Mouse (Mus musculus) midbrain, embryonic 13.5 days (tissue): ENCODE measurements around the gene Cwc22. TPM values are rescaled to one million over a fixed set of nuclear protein-coding genes. Genes with fewer than 3 reads are reported as not detected.

ENCODE experiments used
- ATAC-seq: fragments of 200-750 bp; cut with Nextera tagmentation; 2 replicates; pipeline ENCODE4 v1.8.0; 2017; ENCODE audit warnings: mild to moderate bottlenecking, moderate TSS enrichment, moderate library complexity
- H3K27ac ChIP-seq: fragments of 300-500 bp; sonication (generic); 2 replicates; pipeline ENCODE4 v1.5.1; 2015; ENCODE audit warnings: inconsistent platforms, mild to moderate bottlenecking, moderate library complexity
- H3K27me3 ChIP-seq: fragments of 300-500 bp; sonication (generic); 2 replicates; pipeline ENCODE4 v1.6.1; 2015; ENCODE audit warnings: mild to moderate bottlenecking, inconsistent platforms
- H3K36me3 ChIP-seq: fragments of 300-500 bp; sonication (generic); 2 replicates; pipeline ENCODE4 v1.6.1; 2015; ENCODE audit warnings: mild to moderate bottlenecking, inconsistent platforms
- H3K4me1 ChIP-seq: fragments of 300-500 bp; sonication (generic); replicated peaks from 2 replicates; pipeline ENCODE4 v1.6.1; 2015; ENCODE audit warnings: inconsistent platforms
- H3K4me2 ChIP-seq: fragments of 300-500 bp; sonication (generic); replicated peaks from 2 replicates; pipeline ENCODE4 v1.6.1; 2015; ENCODE audit warnings: moderate library complexity, mild to moderate bottlenecking, inconsistent platforms
- H3K4me3 ChIP-seq: fragments of 300-500 bp; sonication (generic); replicated peaks from 2 replicates; pipeline ENCODE4 v1.5.1; 2015; ENCODE audit warnings: mild to moderate bottlenecking, inconsistent platforms
- H3K9ac ChIP-seq: fragments of 300-500 bp; sonication (generic); replicated peaks from 2 replicates; pipeline ENCODE4 v1.6.1; 2015; ENCODE audit warnings: mild to moderate bottlenecking, inconsistent platforms
- H3K9me3 ChIP-seq: fragments of 300-500 bp; sonication (generic); 2 replicates; pipeline ENCODE4 v1.6.1; 2016; ENCODE audit warnings: mild to moderate bottlenecking, inconsistent platforms
- WGBS: fragments of 180-500 bp; shearing (Covaris S2); methylation state at CpG from one replicate; pipeline ENCODE4 v1.1.7; 2015; 5-methylcytosine and 5-hydroxymethylcytosine counted together
- polyA plus RNA-seq: library from polyadenylated mRNA; unstranded; fragments of >200 nt; fragmentation: Nextera tagmentation; extraction: Ambion mirVana; gene quantifications from 2 replicates; pipeline ENCODE4 v1.2.1, GENCODE M21; 2015

Gene Cwc22
- polyA plus RNA-seq, 1 experiment from 2014 or later: 26.7 TPM

DNA sequence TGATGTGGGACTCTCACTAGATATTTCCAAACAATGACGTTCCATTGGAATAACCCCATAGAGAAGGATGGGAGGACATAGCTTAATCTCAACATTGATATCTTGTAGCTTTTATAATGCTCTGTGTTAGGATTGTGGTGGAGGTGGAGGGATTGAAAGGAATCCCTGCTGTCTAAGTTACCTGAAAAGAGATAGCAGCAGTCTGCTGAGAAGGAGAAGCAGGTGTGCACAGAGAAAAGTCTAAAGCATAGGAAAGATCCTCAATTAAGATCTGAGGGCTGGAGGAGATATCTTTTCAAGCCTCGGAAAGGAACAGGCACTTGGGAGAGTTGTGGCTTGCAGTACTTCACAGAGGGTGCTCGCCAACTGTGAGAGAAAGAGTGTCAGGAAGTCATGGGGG, 32.1 kb upstream of the Cwc22 start:
- Histone ChIP-seq H3K4me1 (no peaks in the 10 kb centered on the region), H3K4me2 (no peak overlapping the region), H3K27me3 (no peaks in the 10 kb centered on the region), H3K9ac (no peak overlapping the region), H3K4me3 (no peak overlapping the region), H3K27ac (no peak overlapping the region), H3K36me3 (no peaks in the 10 kb centered on the region), H3K9me3 (no peaks in the 10 kb centered on the region)
- 87% methylated on average over 3 of the region's 3 CpGs for WGBS
- ATAC-seq: no peak

DNA sequence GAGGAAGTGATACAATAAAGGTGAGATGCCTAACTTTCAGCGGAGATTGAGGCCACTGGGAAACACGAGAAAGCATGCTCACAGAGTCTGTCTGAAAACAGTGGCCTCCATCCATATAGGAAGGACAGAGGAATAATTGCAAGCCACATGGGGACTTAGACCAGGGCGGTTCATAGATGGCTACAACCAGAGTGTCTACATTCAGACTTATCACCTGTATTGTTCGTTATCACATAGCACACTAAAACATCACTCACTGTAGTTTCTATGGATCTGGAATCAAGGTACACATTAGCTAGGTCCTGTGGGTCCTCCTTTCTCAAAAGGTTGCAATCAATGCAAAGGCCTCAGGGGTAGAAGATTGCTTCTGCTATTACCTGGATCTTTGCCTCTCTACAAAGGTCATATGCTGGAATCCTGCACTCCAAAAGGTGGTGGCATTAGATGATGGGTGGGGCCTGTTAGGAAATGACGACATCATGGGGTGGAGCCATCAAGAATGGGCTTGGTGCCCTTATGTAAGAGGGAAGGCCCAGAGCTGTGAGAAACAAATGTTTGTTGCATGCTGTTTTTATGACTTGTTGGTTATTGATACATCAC, 30.2 kb upstream of the Cwc22 start:
- Histone ChIP-seq H3K36me3 (no peaks in the 10 kb centered on the region), H3K27me3 (no peaks in the 10 kb centered on the region), H3K4me2 (no peak overlapping the region), H3K4me3 (no peak overlapping the region), H3K9ac (no peak overlapping the region), H3K4me1 (no peaks in the 10 kb centered on the region), H3K9me3 (no peaks in the 10 kb centered on the region), H3K27ac (no peak overlapping the region)
- no peak for ATAC-seq
- WGBS: 92% methylated on average over 5 of the region's 5 CpGs

DNA sequence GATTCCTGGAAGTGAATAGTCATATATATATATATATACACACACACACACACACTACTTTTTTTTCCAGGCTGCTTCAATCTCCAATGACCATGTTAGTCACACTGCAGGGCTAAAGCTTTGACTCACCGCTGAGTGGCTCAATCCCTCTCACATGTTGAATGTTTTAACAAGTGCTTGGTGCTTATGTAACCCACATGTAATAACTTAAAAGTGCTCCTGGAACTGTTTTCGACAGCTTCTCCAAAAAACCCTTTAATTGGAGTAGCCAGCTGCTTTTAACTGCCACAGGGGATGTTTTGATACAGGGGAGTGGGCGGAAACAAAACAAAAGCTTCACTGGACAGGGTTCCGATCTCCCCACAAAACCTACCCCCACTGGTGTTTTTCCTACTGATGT, 29.4 kb upstream of the Cwc22 start:
- Histone ChIP-seq H3K27ac (no peak overlapping the region), H3K4me1 (no peaks in the 10 kb centered on the region), H3K4me3 (no peak overlapping the region), H3K27me3 (no peaks in the 10 kb centered on the region), H3K36me3 (no peaks in the 10 kb centered on the region), H3K4me2 (no peak overlapping the region), H3K9ac (no peak overlapping the region), H3K9me3 (no peaks in the 10 kb centered on the region)
- WGBS: 76% methylated on average over 4 of the region's 4 CpGs
- no peak for ATAC-seq

DNA sequence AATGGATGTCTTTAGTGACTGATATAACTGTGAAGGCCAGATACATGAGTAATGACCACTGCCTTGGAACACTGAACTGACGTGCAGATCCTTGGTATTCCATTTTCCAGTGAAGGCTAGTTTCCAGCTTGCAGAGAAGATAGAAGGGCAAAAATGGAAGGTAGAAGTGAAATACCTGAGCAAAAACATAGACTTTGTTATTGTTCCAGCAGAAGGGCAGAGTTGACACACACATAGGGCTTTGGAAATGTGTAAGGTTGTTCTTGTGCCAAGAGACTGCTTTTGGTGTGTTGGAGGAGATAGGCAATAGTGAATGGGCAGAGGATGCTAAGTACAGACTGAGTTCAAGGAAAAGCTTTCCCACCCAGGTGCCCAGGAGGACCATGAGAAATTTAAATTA, 28.8 kb upstream of the Cwc22 start:
- Histone ChIP-seq H3K4me3 (no peak overlapping the region), H3K9me3 (no peaks in the 10 kb centered on the region), H3K36me3 (no peaks in the 10 kb centered on the region), H3K9ac (no peak overlapping the region), H3K27me3 (no peaks in the 10 kb centered on the region), H3K27ac (no peak overlapping the region), H3K4me1 (no peaks in the 10 kb centered on the region), H3K4me2 (no peak overlapping the region)
- 86% methylated on average over 1 of the region's 1 CpGs for WGBS
- no peak for ATAC-seq

DNA sequence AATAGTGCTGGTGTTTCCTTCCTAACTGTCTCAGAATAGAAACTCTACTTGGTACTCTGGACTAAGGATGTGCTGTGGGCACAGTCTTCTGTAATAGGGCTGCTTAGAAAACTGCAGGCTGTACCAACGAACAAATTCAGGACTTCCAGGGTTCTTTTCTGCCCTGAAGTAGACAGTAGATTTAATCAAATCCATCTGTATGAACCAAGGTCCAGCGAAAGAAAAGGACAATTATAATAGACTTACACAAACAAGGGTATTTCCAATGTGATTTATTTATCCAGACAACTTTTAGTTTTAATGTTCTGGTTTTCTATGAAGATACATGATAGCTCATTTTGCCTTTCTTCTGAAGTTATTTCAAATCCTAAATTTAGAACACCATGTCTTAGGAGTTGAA, 28.2 kb upstream of the Cwc22 start:
- Histone ChIP-seq H3K9me3 (no peaks in the 10 kb centered on the region), H3K36me3 (no peaks in the 10 kb centered on the region), H3K27ac (no peak overlapping the region), H3K27me3 (no peaks in the 10 kb centered on the region), H3K4me3 (no peak overlapping the region), H3K4me1 (no peaks in the 10 kb centered on the region), H3K4me2 (no peak overlapping the region), H3K9ac (no peak overlapping the region)
- ATAC-seq: no peak
- 68% methylated on average over 2 of the region's 2 CpGs for WGBS

DNA sequence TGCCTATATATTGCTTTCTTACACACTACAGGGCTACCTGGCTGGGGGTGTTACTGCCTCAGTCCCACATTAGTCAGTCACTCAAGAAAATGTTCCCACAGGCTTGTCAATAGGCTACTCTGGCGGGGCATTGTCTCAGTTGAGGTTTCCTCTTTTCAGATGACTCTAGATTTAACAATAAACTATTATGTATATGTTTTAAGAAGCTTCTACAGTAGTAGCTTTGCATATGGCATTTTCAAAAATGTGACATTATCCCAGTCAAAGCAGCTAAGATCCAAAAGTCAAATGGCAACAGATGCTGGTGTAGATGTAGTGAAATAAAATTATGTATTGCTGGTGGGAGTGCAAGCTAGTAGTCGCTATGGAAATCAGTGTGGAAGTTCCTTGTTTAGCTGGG, 27.1 kb upstream of the Cwc22 start:
- Histone ChIP-seq H3K4me2 (no peak overlapping the region), H3K27me3 (no peaks in the 10 kb centered on the region), H3K9me3 (no peaks in the 10 kb centered on the region), H3K36me3 (no peaks in the 10 kb centered on the region), H3K27ac (no peak overlapping the region), H3K4me1 (no peaks in the 10 kb centered on the region), H3K9ac (no peak overlapping the region), H3K4me3 (no peak overlapping the region)
- ATAC-seq: no peak
- WGBS: 80% methylated on average over 2 of the region's 2 CpGs

DNA sequence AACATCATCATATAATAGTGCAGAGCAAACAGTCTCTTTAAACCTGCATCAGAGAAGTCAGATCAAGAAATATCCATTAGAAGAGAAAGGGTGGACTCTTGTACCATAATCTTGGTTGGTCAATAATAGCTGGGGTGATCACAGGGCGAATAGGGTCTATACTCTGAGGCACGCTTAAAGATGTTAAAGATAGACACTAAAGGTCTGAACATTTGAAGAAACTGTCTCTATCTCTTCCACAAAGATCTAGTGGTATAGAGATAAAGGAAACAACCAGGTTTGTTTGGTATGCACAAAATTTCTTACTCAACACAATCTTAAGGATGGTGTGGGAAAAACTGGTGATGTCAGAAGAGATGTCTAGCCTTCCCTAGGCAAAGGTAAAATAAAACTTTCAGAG, 26.4 kb upstream of the Cwc22 start:
- Histone ChIP-seq H3K27ac (no peak overlapping the region), H3K4me2 (no peak overlapping the region), H3K9ac (no peak overlapping the region), H3K4me3 (no peak overlapping the region), H3K4me1 (no peaks in the 10 kb centered on the region), H3K9me3 (no peaks in the 10 kb centered on the region), H3K36me3 (no peaks in the 10 kb centered on the region), H3K27me3 (no peaks in the 10 kb centered on the region)
- WGBS: 93% methylated on average over 2 of the region's 2 CpGs
- ATAC-seq: no peak

DNA sequence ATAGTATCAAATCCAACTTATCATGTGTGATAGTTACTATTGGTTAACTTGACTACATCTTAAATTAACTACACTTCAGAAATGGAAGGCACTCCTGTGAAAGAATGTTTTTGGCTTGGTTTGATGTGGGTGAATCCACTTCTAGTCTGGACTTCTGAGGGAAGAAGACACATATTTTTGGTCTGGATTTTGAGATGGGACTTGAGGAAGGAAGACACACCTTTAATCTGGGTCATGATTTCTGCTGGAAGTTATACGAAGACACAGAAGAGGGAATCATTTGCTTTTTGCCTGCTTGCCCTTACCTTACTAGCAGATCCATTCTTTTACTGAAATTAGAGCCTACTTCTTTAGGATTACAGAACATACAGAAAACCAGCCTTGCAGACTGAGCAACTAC, 25.7 kb upstream of the Cwc22 start:
- no peak overlapping the region for H3K4me2 ChIP-seq
- 86% methylated on average over 1 of the region's 1 CpGs for WGBS
- H3K27me3 ChIP-seq: no peaks in the 10 kb centered on the region
- no peaks in the 10 kb centered on the region for H3K36me3 ChIP-seq
- no peak for ATAC-seq
- no peak overlapping the region for H3K9ac ChIP-seq
- no peak overlapping the region for H3K4me3 ChIP-seq
- H3K4me1 ChIP-seq: no peaks in the 10 kb centered on the region
- H3K9me3 ChIP-seq: no peaks in the 10 kb centered on the region
- no peak overlapping the region for H3K27ac ChIP-seq

DNA sequence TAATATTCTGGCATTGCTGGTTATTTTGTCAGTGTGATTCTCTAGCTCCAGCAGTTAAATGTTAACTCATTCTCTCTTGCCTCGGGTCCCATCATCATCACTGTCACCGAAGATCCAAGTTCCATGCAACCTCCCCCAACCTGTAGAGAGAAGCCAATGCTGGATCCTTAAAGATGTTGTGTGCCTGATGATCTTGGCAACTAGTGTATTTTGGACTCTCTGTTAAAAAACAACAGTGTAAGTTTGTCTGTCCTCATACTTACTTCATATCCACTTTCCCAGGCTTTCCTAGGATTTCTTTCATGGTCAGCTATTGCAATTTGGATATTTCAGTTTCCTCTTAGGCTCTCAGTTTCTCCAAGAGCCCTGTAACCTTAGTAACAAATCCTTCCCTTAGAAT, 25.2 kb upstream of the Cwc22 start:
- H3K4me2 ChIP-seq: no peak overlapping the region
- WGBS: 85% methylated on average over 2 of the region's 2 CpGs
- no peak overlapping the region for H3K9ac ChIP-seq
- H3K27ac ChIP-seq: no peak overlapping the region
- H3K36me3 ChIP-seq: no peaks in the 10 kb centered on the region
- H3K9me3 ChIP-seq: no peaks in the 10 kb centered on the region
- H3K27me3 ChIP-seq: no peaks in the 10 kb centered on the region
- ATAC-seq: no peak
- H3K4me3 ChIP-seq: no peak overlapping the region
- no peaks in the 10 kb centered on the region for H3K4me1 ChIP-seq

DNA sequence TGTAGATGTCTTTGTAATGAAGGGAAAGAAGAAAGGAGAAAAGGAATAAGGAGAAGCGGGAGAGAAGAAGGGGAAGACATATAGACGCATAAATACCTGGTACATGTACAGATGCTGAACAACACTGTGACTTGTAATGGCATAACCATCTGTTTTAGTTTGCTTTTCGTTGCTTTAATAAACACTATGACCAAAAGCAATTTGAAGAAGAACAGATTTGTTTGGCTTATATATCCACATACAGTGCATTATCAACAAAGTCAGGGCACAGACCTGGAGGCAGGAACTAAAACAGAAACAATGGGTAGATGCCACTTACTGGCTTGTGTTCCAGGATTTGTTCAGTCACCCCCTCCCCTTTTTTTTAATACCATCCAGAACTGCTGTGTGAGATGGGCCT, 24.4 kb upstream of the Cwc22 start:
- Histone ChIP-seq H3K4me1 (no peaks in the 10 kb centered on the region), H3K9ac (no peak overlapping the region), H3K4me3 (no peak overlapping the region), H3K4me2 (no peak overlapping the region), H3K27ac (no peak overlapping the region), H3K36me3 (no peaks in the 10 kb centered on the region), H3K9me3 (no peaks in the 10 kb centered on the region), H3K27me3 (no peaks in the 10 kb centered on the region)
- WGBS: 76% methylated on average over 3 of the region's 3 CpGs
- ATAC-seq: no peak

DNA sequence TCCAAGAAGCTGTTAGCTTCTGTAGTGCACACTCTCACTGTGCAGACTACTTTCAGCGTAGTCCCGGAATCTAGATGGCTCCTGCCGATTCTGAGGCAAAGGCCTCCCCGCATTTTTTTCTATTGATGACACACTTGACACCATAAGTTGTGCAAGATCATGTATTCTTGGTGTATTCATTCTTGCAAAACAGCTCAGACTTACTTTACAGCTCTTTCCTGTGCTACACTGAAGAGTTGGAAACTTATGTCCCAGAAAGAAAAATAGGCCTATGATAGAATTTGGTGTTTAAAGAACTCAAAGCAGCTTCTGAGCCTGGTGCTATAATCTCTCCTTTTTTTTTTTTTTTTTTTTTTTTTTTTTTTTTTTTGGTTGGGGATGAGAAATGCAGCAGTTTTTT, 23.8 kb upstream of the Cwc22 start:
- ATAC-seq: no peak
- no peaks in the 10 kb centered on the region for H3K4me1 ChIP-seq
- H3K9ac ChIP-seq: no peak overlapping the region
- 98% methylated on average over 4 of the region's 4 CpGs for WGBS
- H3K4me3 ChIP-seq: no peak overlapping the region
- no peaks in the 10 kb centered on the region for H3K27me3 ChIP-seq
- H3K9me3 ChIP-seq: no peaks in the 10 kb centered on the region
- no peaks in the 10 kb centered on the region for H3K36me3 ChIP-seq
- no peak overlapping the region for H3K27ac ChIP-seq
- H3K4me2 ChIP-seq: no peak overlapping the region

DNA sequence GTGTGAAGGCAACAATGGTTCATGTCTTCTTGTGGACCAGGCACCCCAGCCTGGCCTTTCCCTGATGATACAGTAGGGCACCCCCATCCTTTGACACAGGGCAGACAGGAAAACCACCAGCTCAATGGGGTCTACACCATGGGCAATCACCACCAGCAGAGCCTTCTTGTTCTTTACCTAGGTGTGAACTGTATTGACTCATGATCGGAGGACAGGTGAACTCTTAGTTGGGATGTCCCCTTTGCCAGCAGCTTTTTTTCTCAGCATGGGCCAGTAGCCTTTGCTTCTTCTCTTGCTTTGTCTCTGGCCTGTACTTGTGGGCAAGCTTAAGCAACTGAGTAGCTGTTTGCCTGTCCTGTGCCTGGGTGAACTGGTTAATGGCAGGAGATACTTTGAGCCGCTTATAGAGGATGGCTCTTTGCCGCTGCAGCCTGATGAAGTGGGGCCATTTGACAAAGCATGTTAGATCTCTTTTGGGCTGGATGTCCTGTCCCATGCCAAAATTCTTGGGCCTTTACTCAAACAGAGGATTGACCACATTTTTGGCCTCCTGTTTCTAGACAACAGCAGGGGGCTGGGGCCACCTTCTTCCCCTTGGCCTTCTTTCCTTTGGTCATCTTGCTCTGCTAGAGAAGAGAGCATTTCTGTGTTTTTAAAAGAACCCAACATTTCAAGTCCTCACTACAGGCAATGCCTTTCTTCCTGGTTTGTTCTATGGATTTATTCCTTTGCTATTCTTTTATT, 16.4 kb upstream of the Cwc22 start:
- WGBS: 95% methylated on average over 3 of the region's 3 CpGs
- no peak overlapping the region for H3K27ac ChIP-seq
- H3K4me2 ChIP-seq: no peak overlapping the region
- no peaks in the 10 kb centered on the region for H3K4me1 ChIP-seq
- ATAC-seq: no peak
- H3K4me3 ChIP-seq: no peak overlapping the region
- H3K36me3 ChIP-seq: no peaks in the 10 kb centered on the region
- no peaks in the 10 kb centered on the region for H3K9me3 ChIP-seq
- no peak overlapping the region for H3K9ac ChIP-seq
- no peaks in the 10 kb centered on the region for H3K27me3 ChIP-seq

DNA sequence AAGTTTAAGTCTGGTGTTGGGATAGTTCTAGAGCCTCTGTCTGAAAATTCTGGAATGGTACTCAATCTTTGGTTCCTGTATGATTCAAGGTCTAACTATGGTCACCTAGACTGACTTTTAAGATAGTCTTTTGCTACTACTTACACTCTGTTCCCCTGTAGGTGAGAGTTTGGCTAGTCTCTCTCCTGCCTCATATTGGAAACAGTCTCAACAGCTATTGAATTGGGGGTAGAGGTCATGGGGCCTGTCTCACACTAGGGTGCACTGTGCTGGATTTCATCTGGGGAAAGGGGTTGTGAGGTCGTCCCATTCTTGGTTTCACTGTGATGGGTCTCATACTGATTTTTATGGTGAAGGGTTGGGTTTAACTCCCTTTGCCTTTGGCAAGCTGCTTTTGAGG, 15.1 kb upstream of the Cwc22 start:
- no peaks in the 10 kb centered on the region for H3K9me3 ChIP-seq
- H3K4me2 ChIP-seq: no peak overlapping the region
- no peak overlapping the region for H3K4me3 ChIP-seq
- H3K27ac ChIP-seq: no peak overlapping the region
- H3K9ac ChIP-seq: no peak overlapping the region
- H3K27me3 ChIP-seq: no peaks in the 10 kb centered on the region
- no peaks in the 10 kb centered on the region for H3K4me1 ChIP-seq
- no peaks in the 10 kb centered on the region for H3K36me3 ChIP-seq
- no peak for ATAC-seq
- WGBS: 53% methylated on average over 1 of the region's 1 CpGs
